Mouse (Mus musculus) lung, embryonic 14.5 days (tissue): ENCODE measurements around the gene Lipf. TPM values are rescaled to one million over a fixed set of nuclear protein-coding genes. Genes with fewer than 3 reads are reported as not detected.
A peak's percentile ranks its signal among the peaks of the same experiment; 100 is the strongest.

ENCODE experiments used
- ATAC-seq: fragments of 200-750 bp; cut with Nextera tagmentation; 2 replicates; pipeline ENCODE4 v1.8.0; 2017; ENCODE audit warnings: mild to moderate bottlenecking, moderate TSS enrichment, moderate library complexity; ENCODE audit not compliant: insufficient read depth
- DNase-seq: peaks from one replicate; pipeline ENCODE4 v3.0.0-alpha.2; 2015
- H3K27ac ChIP-seq: fragments of 300-500 bp; sonication (generic); 2 replicates; pipeline ENCODE4 v1.5.1; 2014; ENCODE audit warnings: low read depth, mild to moderate bottlenecking, moderate library complexity
- H3K27me3 ChIP-seq: fragments of 300-500 bp; sonication (generic); 2 replicates; pipeline ENCODE4 v1.6.1; 2014; ENCODE audit warnings: low read length, control low read depth; ENCODE audit not compliant: insufficient read depth
- H3K36me3 ChIP-seq: fragments of 300-500 bp; sonication (generic); 2 replicates; pipeline ENCODE4 v1.6.1; 2014; ENCODE audit warnings: control low read depth; ENCODE audit not compliant: insufficient read depth
- H3K4me1 ChIP-seq: fragments of 300-500 bp; sonication (generic); 2 replicates; pipeline ENCODE4 v1.6.1; 2014; ENCODE audit warnings: antibody characterized with exemption, control low read depth; ENCODE audit not compliant: insufficient read depth
- H3K4me2 ChIP-seq: fragments of 300-500 bp; sonication (generic); 2 replicates; pipeline ENCODE4 v1.6.1; 2014; ENCODE audit warnings: mild to moderate bottlenecking
- H3K4me3 ChIP-seq: fragments of 300-500 bp; sonication (generic); 2 replicates; pipeline ENCODE4 v1.5.1; 2014; ENCODE audit warnings: low read depth, low read length
- H3K9ac ChIP-seq: fragments of 300-500 bp; sonication (generic); 2 replicates; pipeline ENCODE4 v1.6.1; 2014
- H3K9me3 ChIP-seq: fragments of 300-500 bp; sonication (generic); 2 replicates; pipeline ENCODE4 v1.6.1; 2016; ENCODE audit warnings: low read depth, low read length, control low read depth
- CTCF ChIP-seq: IDR thresholded peaks from 2 replicates; pipeline ENCODE4 v1.5.1; 2016; ENCODE audit warnings: antibody characterized with exemption, low read depth
- WGBS: fragments of 180-500 bp; shearing (Covaris S2); extraction: QIAGEN DNeasy Blood & Tissue Kit; methylation state at CpG from one replicate; pipeline ENCODE4 v1.1.7; 2014; 5-methylcytosine and 5-hydroxymethylcytosine counted together
- polyA plus RNA-seq: library from polyadenylated mRNA; unstranded; fragments of >200 nt; fragmentation: Nextera tagmentation; extraction: Ambion mirVana; gene quantifications from 2 replicates; pipeline ENCODE4 v1.2.1, GENCODE M21; 2014

Lipf gene
- not detected in 2 replicates for polyA plus RNA-seq

- H3K9me3 ChIP-seq, result no peaks in the 10 kb centered on the region
- DNase-seq, result no peak
- H3K4me2 ChIP-seq, result no peak within 1 kb of the TSS
- no peak within 1 kb of the TSS for H3K4me3 ChIP-seq
- no peaks in the 10 kb centered on the region for H3K27me3 ChIP-seq
- no peak for ATAC-seq
- no peaks in the 10 kb centered on the region for H3K4me1 ChIP-seq
- H3K9ac ChIP-seq, result no peak within 1 kb of the TSS
- no peaks in the 10 kb centered on the region for H3K36me3 ChIP-seq
- no peak for TF ChIP-seq CTCF
- H3K27ac ChIP-seq, result no peak within 1 kb of the TSS
Observed at GRCm38 (mm10) chr19:33960887-33961286, at the start of gene Lipf. Gene Lipf (plus strand): TSS chr19:33961187.

DNA sequence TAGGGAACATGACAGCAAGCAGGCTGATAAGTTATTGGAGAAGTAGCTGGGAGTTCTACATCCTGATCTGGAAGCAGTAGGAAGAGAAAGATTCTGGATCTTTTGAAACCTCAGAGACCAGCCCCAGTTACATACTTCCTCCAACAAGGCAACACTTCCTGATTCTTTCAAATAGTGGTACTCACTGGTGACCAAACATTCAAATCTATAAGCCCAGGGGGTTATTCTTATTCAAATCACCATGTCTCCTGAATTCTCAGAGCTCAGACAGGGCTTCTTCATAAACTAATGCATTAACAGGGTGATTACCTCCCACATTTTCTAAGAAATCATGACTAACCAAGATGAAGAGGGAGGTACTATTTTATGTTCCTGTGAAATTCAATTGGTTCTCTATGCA is 36.9 kb upstream of the Lipf start:
- Histone ChIP-seq H3K27ac (no peak overlapping the region), H3K4me1 (no peaks in the 10 kb centered on the region), H3K27me3 (no peaks in the 10 kb centered on the region), H3K9me3 (no peaks in the 10 kb centered on the region), H3K36me3 (no peaks in the 10 kb centered on the region), H3K4me3 (no peak overlapping the region), H3K9ac (no peak overlapping the region), H3K4me2 (no peak overlapping the region)
- TF ChIP-seq CTCF, result no peak
- no peak for ATAC-seq
- no peak for DNase-seq

GRCm38 (mm10) chr19:33979007-33979406 is 18.0 kb downstream of the Lipf start:
- no peak overlapping the region for H3K4me3 ChIP-seq
- no peaks in the 10 kb centered on the region for H3K9me3 ChIP-seq
- no peak overlapping the region for H3K9ac ChIP-seq
- H3K27me3 ChIP-seq, result no peaks in the 10 kb centered on the region
- H3K36me3 ChIP-seq, result no peaks in the 10 kb centered on the region
- no peak overlapping the region for H3K4me2 ChIP-seq
- no peak for ATAC-seq
- H3K4me1 ChIP-seq, result no peaks in the 10 kb centered on the region
- 41% methylated on average over 3 of the region's 3 CpGs for WGBS
- H3K27ac ChIP-seq, result no peak overlapping the region
- peak; percentile 57 for TF ChIP-seq CTCF
- peak; percentile 75 for DNase-seq

DNA sequence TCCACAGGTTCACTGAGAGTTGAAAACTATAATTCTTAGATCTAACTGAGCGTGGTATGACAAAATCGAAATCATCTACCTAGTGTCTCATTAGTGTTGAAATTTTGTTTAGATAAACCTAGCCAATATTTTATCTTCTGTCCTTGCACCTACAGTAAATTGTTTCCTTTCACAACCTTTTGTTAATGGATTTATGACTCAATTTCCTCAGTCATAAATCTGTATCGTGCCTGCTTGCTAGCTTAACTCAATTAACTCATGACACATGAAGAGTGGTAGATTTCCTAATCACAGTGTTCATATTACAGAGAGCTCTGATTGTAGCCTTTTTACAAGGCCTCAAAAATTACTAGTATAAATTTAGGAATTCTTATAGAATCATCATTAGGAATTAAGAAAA is 22.1 kb downstream of the Lipf start:
- H3K27ac ChIP-seq, result no peak overlapping the region
- WGBS, result 64% methylated on average over 3 of the region's 3 CpGs
- no peak overlapping the region for H3K4me2 ChIP-seq
- no peaks in the 10 kb centered on the region for H3K9me3 ChIP-seq
- no peak for TF ChIP-seq CTCF
- H3K36me3 ChIP-seq, result no peaks in the 10 kb centered on the region
- DNase-seq (no peak), ATAC-seq (no peak)
- H3K4me1 ChIP-seq, result no peaks in the 10 kb centered on the region
- no peaks in the 10 kb centered on the region for H3K27me3 ChIP-seq
- no peak overlapping the region for H3K9ac ChIP-seq
- H3K4me3 ChIP-seq, result no peak overlapping the region

- WGBS, result 75% methylated on average over 6 of the region's 6 CpGs
- no peak for DNase-seq
- ATAC-seq, result no peak
- H3K4me3 ChIP-seq, result no peak within 1 kb of the TSS
- no peaks in the 10 kb centered on the region for H3K4me1 ChIP-seq
- H3K36me3 ChIP-seq, result no peaks in the 10 kb centered on the region
- no peak within 1 kb of the TSS for H3K9ac ChIP-seq
- TF ChIP-seq CTCF, result no peak
- no peak within 1 kb of the TSS for H3K27ac ChIP-seq
- no peaks in the 10 kb centered on the region for H3K27me3 ChIP-seq
- H3K9me3 ChIP-seq, result no peaks in the 10 kb centered on the region
- no peak within 1 kb of the TSS for H3K4me2 ChIP-seq
Observed at GRCm38 (mm10) chr19:34008002-34008401, 47.0 kb downstream of the Lipf start, which contains the start of gene Lipk. Gene Lipk (plus strand): TSS chr19:34008290.

GRCm38 (mm10) chr19:34021440-34022172 is 60.6 kb downstream of the Lipf start:
- no peak for TF ChIP-seq CTCF
- H3K36me3 ChIP-seq, result no peaks in the 10 kb centered on the region
- H3K4me1 ChIP-seq, result no peaks in the 10 kb centered on the region
- 82% methylated on average over 11 of the region's 11 CpGs for WGBS
- no peak for ATAC-seq
- no peaks in the 10 kb centered on the region for H3K9me3 ChIP-seq
- H3K9ac ChIP-seq, result no peak overlapping the region
- no peak overlapping the region for H3K27ac ChIP-seq
- no peak for DNase-seq
- no peak overlapping the region for H3K4me2 ChIP-seq
- H3K4me3 ChIP-seq, result no peak overlapping the region
- no peaks in the 10 kb centered on the region for H3K27me3 ChIP-seq

GRCm38 (mm10) chr19:34022759-34023158 is 61.8 kb downstream of the Lipf start:
- Histone ChIP-seq H3K9ac (no peak overlapping the region), H3K36me3 (no peaks in the 10 kb centered on the region)
- DNase-seq, result peak; percentile 71

More at GRCm38 (mm10) chr19:34022759-34023158, 61.8 kb downstream of the Lipf start:
- TF ChIP-seq CTCF, result peak; percentile 59
- no peaks in the 10 kb centered on the region for H3K9me3 ChIP-seq
- no peak overlapping the region for H3K4me3 ChIP-seq
- no peaks in the 10 kb centered on the region for H3K4me1 ChIP-seq
- no peak overlapping the region for H3K4me2 ChIP-seq
- ATAC-seq, result no peak
- no peak overlapping the region for H3K27ac ChIP-seq
- no peaks in the 10 kb centered on the region for H3K27me3 ChIP-seq
- WGBS, result 38% methylated on average over 3 of the region's 3 CpGs

Other genes starting within 250 kb of the Lipf start
- gene Lipo2, start 209.8 kb upstream of the Lipf start, polyA plus RNA-seq, result 0.22 and 0.25 TPM in 2 replicates
- gene Lipo3, start 199.2 kb upstream of the Lipf start, polyA plus RNA-seq, result 18.0 and 18.7 TPM in 2 replicates
- not detected in 2 replicates for gene Lipo1, start 173.7 kb upstream of the Lipf start, polyA plus RNA-seq
- not detected in 2 replicates for gene Lipk, start 47.1 kb downstream of the Lipf start, polyA plus RNA-seq
- gene Lipn, start 106.2 kb downstream of the Lipf start, polyA plus RNA-seq, result not detected in 2 replicates
- gene Lipm, start 139.7 kb downstream of the Lipf start, polyA plus RNA-seq, result not detected in 2 replicates
- gene Ankrd22, start 204.9 kb downstream of the Lipf start, polyA plus RNA-seq, result 0.12 TPM in 1 of 2 replicates, not detected in the other
- gene Stambpl1, start 231.0 kb downstream of the Lipf start, polyA plus RNA-seq, result 9.8 and 11.1 TPM in 2 replicates